Mouse (Mus musculus): Measurements from ENCODE around the gene B3gnt6.
A peak's percentile ranks its signal among the peaks of the same experiment; 100 is the strongest.

B3gnt6 gene

GRCm38 (mm10) chr7:98176322-98177070 lies 22.8 kb downstream of the B3gnt6 start:
- peak; percentile 43 for DNase-seq

- DNase-seq, result no peak
Observed at GRCm38 (mm10) chr7:98174883-98175755, 24.2 kb downstream of the B3gnt6 start.

- no peak for DNase-seq
Observed at GRCm38 (mm10) chr7:98173408-98173807, 25.9 kb downstream of the B3gnt6 start.

- DNase-seq, result no peak
Observed at GRCm38 (mm10) chr7:98172661-98173060, 26.6 kb downstream of the B3gnt6 start.

GRCm38 (mm10) chr7:98171141-98172073 lies 27.9 kb downstream of the B3gnt6 start:
- DNase-seq, result no peak

GRCm38 (mm10) chr7:98164999-98165528 lies 34.2 kb downstream of the B3gnt6 start:
- no peak for DNase-seq

- DNase-seq, result no peak
Observed at GRCm38 (mm10) chr7:98164382-98164998, 34.8 kb downstream of the B3gnt6 start.

GRCm38 (mm10) chr7:98163700-98164099 lies 35.6 kb downstream of the B3gnt6 start:
- DNase-seq, result no peak

GRCm38 (mm10) chr7:98162239-98162638 lies 37.0 kb downstream of the B3gnt6 start:
- DNase-seq, result no peak

GRCm38 (mm10) chr7:98160041-98160740 lies 39.1 kb downstream of the B3gnt6 start:
- DNase-seq, result no peak

GRCm38 (mm10) chr7:98158481-98158880 lies 40.8 kb downstream of the B3gnt6 start:
- DNase-seq, result no peak

- DNase-seq, result no peak
Observed at GRCm38 (mm10) chr7:98157636-98158332, 41.5 kb downstream of the B3gnt6 start.

GRCm38 (mm10) chr7:98156280-98156665 lies 43.0 kb downstream of the B3gnt6 start:
- DNase-seq, result no peak

- DNase-seq, result peak; percentile 47
Observed at GRCm38 (mm10) chr7:98155546-98156279, 43.6 kb downstream of the B3gnt6 start.

- no peak for DNase-seq
Observed at GRCm38 (mm10) chr7:98153892-98154291, 45.4 kb downstream of the B3gnt6 start.

- DNase-seq, result no peak
Observed at GRCm38 (mm10) chr7:98153345-98153744, 45.9 kb downstream of the B3gnt6 start.

- no peak for DNase-seq
Observed at GRCm38 (mm10) chr7:98152400-98152799, 46.9 kb downstream of the B3gnt6 start.

- no peak for DNase-seq
Observed at GRCm38 (mm10) chr7:98150525-98150924, 48.8 kb downstream of the B3gnt6 start.

GRCm38 (mm10) chr7:98149802-98150201 lies 49.5 kb downstream of the B3gnt6 start:
- DNase-seq, result no peak
